Mouse (Mus musculus) lung, adult 18-20 months (tissue): ENCODE results near the gene Lrp1.

ENCODE experiments used
- DNase-seq, 2 experiments: peaks; one replicate each; pipeline ENCODE4 v3.0.0; 2022; ENCODE audit warnings: mixed read lengths in 2 of 2

Lrp1 gene

DNA sequence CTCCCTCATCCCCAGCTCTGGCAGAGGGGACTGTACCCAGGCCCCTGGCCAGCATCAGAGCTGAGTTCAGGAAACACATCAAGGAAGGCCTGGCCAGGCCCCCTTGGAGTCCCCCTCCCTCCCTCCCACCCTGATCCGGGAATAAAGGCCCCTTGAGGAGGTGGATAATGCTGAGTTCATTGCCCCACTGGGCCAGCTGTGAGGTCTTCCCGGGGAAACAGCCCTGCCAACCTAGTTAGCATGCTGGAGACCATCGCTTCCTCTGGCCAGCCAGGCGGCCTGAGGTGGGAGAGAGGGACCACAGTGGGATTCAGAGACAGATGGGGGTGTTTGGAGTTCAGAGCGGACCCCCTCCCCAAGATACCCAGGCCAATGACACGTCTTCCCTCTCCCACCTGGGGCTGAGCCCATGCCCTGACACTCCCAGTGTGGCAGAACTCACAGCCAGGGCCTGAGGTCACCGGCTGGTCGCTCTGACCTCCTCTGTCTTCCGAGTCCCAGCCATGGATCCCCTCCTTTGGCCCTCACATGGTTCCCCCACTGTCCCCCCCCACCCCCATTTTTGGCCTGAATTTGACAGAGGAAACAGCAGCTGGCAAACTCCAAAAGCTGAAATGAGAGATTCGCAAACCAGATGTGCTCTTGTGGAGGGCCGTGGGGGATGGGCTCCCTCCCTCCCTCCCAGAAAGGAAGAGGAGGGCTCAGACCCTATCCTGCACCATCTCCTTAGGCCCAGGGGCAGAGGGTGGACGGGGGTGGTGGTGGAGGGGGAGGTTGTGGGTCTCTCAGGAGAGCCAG lies 6.5 kb downstream of the Lrp1 start:
- DNase-seq = no peak

DNA sequence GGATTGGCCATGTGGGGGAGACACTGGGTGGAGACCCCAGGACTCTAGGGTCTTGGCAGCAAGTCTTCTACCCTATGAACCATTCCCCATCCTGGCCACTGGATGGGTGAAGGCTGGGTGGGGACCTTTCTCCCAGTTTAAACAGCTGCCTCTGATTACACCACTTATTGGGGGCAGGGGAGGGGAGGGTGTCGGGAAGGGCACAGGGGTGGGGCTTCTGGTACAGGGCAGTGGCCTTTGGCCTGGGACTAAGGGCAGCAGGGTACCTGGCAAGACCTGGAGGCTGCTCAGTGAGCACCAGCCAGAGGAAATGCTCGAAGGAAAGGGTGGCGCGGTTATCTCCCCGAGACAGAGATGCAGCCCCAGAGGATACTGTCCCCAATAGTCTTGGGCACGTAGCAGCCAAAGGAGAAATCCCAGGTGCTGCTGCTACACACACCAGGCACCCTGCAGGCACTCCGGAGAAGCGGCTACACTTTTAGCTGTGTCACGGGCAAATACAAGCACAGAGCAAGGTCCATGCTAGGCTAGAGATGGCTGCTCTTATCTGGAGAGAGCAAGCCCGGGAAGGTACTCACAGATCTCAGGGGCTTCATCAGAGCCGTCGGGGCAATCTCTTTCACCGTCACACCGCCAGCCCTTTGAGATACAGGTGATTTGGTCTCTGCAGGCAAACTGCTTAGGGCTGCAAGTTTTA lies 8.7 kb downstream of the Lrp1 start:
- DNase-seq = no peak

- no peak for DNase-seq
Measured at GRCm38 (mm10) chr10:127610066-127610415, 10.9 kb downstream of the Lrp1 start.

DNA sequence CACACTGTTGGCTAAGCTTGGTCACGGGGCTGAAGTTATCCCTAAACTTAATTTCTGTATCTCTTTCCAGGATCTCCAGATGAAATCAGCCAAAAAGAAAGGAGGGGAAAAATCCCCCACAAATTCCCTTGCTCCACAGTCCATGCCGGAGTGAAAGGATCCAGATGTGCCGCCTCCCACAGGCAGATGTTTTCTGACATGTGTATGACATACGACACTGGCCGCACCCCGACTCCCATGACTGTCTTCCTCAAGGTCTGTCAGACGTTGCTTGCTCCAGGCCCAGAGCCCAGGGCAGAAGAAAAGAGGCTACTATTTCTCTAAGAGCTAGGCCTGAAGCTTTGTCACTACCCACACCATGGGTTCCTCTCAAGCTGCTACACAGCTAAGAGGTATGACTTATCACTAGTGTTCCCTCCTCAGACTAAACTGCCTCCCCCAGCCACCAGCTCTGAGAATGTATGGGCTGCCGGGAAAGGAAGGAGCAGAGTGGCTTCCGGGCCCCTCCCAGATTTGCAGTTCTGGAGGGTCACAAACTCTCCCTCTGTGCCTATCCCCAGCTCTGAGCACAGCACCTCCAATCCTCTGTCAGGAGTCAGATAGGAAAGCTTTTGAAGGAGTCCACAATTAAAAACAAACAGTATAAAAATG lies 11.4 kb downstream of the Lrp1 start:
- no peak for DNase-seq

DNA sequence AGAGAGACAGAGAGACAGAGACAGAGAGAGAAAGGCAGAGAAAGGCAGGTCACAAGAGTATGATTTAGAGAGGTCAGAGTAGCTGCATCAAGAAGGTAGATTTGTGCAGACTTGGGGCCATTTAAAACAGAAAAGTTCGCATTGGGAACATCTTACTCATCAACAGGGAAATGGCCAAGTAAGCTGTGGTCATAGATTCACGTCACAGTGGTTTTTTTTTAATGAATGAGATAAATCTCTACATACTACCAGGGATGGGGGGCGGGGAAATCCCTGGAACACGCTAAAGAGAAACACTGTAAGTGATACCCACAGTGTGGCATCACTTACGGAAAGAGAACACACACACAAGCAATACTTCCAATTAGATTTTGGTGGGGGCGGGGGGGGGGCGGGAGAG lies 13.9 kb downstream of the Lrp1 start:
- no peak for DNase-seq

- DNase-seq = no peak
Measured at GRCm38 (mm10) chr10:127605756-127606155, 15.2 kb downstream of the Lrp1 start.

- no peak for DNase-seq
Measured at GRCm38 (mm10) chr10:127605251-127605547, 15.7 kb downstream of the Lrp1 start.

DNA sequence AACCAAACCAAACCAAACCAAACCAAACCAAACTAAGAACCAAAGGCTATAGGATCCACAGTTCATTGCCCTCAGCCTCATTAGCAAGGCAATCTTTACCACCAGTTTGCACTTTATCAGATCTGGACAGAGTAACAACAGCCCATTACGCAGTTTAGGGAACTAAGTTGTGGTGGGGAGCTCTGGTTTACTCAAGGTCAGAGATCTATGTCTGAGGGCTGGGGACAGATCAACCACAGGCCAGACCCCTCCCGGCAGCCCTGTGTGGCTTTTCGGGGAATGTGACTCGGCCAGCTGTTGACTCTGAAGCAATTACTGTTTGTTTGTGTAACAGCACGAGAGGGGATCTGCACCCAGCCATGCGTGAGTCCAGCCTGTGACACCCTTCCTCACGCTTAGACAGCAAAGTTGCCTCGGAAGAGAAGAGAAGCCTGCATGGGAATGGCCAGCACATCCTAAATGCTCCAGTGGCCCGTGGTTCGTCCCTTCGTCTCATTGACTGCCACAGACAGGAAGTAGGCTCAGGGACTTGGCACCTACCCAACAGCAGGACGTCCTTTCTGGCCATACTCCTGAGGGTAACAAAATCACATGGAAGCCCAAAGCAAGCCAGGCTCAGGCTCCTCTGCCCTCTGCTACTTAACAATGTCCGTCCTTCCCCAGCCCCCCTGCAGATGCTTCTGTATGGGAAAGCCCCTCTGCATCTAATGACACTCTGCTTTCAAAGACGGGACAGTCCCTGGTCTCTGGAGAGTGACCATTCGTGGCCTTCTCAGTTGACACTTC lies 16.3 kb downstream of the Lrp1 start:
- DNase-seq = peak; percentile 64

DNA sequence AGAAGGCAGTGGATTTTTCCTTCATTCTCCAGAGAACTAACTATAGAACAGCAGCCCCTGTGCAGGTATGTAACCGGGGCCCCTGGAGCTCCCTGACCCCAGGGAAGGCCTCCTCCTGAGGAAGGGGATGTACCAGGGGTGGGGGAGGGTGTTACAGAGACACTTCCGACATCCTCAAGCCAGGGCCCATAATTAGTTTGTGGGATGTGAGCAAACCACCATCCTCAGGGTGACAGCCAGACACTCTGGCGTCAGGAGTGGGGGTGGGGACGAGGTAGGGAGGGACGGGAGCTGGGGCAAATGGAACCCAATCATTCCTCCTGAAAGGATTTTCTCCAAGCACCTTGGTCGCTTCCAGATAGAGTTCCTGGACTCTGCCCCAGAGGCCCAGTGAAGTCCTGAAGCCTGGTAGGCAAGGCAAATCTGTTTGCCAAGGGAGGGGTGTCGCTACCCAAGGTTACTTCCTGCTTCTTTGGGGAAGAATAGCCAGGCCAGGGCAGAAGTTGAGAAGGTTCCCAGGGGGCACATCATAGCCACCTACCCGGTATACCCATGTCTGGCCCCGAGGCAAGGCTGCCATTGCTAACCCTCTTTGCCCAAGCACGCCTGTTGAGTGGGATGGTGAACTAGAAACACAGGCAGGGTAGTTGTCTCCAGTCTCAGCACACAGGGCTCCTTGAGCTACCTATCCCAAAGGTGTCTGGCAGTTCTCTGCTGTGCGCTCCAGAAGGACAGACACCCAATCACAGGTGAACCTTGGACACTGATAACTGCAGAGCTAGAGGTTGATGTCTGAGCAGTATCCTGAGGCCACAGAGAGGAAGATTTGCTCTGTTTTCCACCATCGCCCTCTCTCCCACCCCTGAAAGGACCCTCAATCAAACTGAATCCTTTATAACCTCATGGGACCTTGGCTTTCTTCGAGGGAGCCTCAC lies 17.2 kb downstream of the Lrp1 start:
- no peak for DNase-seq

DNA sequence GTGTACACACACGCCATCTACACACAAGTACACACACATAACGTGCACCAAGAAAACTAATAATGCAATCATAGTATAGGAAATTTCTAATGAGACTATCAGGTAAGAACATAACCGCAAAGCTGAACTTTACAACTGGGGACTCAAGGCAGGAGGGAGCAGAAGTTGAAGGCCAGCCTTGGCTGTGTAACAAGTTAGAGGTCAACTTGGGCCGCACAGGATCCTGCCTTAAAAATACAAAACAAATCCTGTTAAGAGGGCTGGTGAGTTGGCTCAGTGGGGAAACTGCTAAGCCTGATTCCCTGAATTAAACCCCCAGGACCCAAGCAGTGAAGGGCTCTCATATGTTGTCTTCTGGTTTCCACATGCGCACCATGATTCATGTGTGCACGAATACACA lies 18.8 kb downstream of the Lrp1 start:
- no peak for DNase-seq

- peak; percentile 79 for DNase-seq
Measured at GRCm38 (mm10) chr10:127599779-127600541, 21.0 kb downstream of the Lrp1 start.

- DNase-seq = no peak
Measured at GRCm38 (mm10) chr10:127599252-127599651, 21.7 kb downstream of the Lrp1 start.

DNA sequence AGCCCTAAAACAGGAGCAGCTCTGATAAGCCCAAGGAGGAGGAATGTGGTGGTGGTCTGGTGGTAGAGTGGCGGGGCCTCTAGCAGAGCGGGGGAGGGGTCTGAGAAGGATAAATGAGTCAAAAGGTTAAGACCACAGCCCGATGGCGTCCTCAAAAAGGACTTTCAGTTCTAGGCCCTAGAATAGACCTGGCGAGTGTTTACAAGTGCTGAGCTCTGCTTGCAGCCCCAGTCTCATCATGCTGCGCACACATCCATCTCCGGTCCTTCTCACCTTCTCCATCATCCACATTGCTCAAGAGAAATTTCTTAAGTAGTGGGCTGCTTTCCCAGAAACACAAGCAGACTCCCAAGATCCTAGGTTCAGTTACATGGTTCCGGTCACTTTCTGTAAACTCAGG lies 22.3 kb downstream of the Lrp1 start:
- peak; percentile 32 to 52 for DNase-seq

DNA sequence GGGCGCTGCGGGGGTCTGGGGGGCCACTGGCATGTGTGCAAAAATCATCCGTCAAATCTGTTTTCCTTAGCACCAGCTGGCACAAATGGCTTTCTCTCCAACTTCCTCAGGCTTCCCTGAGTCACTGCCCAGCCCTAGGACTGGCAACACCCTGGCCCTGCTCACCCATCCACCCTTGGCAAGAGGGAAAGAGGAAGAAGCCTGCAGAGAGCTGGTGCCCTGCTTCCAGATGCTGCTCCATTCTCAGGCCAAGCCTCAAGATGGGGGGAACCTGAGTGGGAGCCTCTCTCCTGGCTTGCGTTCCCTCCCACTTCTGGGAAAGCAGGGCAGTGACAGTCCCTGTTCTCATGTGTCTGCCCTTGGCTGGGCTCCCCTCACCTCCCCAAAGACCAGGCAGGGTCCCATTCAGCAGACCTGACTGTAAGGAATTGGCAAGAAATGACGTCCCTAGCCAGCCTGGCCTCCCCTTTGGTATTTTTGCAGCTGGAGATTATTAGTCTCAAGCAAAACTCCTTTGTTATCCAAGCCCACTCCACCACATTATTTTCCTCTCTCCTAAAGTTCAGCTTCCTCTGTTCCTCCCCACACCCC lies 23.5 kb downstream of the Lrp1 start:
- DNase-seq = peak; percentile 46 to 61

DNA sequence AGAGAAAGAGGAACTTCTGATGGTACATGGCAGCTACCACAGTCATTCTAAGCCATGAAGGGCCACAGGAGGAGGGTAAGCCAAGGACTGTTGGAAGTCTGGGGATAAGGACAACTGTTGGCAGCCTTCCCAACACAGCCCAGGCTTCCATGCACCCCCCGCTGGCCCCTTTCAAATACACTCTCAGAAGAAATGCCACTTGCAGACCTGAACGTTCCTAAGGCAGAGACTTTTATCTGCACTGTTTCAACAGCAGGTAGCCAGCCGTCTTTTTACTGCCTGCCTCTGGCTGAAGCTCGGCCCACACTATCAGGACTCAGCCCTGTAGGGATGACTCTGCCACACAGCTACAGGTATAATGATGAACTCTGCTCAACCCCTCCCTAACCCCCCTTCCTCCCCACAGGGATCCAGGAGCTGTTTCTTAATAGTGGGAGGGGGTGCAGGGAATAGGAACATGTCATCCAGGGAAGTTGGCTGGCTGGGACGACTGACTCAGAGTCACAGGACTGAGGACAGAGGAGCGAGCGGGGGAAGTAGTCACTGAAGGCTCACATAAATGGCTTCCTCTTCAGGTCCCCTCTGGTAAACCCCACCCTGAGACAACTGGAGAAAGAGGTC lies 24.5 kb downstream of the Lrp1 start:
- peak; percentile 62 to 70 for DNase-seq

- DNase-seq = no peak
Measured at GRCm38 (mm10) chr10:127594930-127595715, 25.8 kb downstream of the Lrp1 start.

GRCm38 (mm10) chr10:127594405-127594804 lies 26.5 kb downstream of the Lrp1 start:
- no peak for DNase-seq

DNA sequence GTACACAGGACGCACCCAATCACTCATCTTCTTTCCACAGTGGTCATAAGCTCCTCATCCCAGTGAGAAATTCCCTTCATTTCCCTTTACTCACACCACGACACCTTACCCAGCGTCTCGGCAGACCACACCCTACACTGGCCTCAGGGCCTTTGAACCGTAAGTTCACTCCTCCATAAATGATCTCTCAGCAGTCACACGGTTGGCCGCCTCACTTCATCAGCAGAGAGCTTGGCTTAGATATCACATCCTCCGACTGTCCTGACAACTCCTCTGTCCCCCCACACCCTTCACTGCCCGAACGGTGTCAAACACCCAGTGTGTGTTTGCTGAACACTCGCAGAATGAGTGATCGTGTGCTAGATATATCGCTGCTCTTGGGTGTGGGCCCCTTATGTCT lies 28.1 kb downstream of the Lrp1 start:
- no peak for DNase-seq

DNA sequence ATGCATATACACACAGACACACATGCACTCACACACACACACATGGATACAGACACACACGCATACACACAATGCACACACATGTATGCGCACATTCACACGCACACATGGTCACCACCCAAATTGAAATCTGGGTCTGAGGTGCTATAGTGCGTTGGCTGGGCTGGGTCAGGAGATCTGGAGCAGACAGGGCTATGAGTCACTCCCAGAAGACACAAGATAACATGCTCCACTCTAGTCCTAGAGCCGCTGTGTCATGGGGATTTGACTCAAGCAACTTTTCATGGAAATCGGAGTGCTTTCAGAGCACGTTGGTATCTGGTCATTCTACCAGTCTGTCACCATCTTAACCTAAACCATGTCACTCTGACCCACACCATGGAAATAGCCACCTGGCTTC lies 28.5 kb downstream of the Lrp1 start:
- DNase-seq = no peak

- DNase-seq = no peak
Measured at GRCm38 (mm10) chr10:127591514-127591913, 29.4 kb downstream of the Lrp1 start.
